Mouse (Mus musculus): ENCODE measurements around the gene Hdac10.

GRCm38 (mm10) chr15:89168922-89169321 lies 40.4 kb upstream of the Hdac10 start:
- TF ChIP-seq CTCF (IDR thresholded peaks at IDR 0.05; ENCODE audit: low read depth) (no peak), EP300 (optimal IDR thresholded peaks at IDR 0.05) (no peak)

Data from stomach, postnatal 0 days (tissue).